Mouse (Mus musculus) 3T3-L1 (cell line): ENCODE results near the gene Gm17617.
A peak's percentile ranks its signal among the peaks of the same experiment; 100 is the strongest.

Experiments used
- DNase-seq: peaks from one replicate; pipeline ENCODE4 v3.0.0-alpha.2; 2015; ENCODE audit warnings: low read depth, low spot score

The Gm17617 gene

GRCm38 (mm10) chr13:55135382-55135781, 2.0 kb upstream of the Gm17617 start:
- peak; percentile 47 for DNase-seq

GRCm38 (mm10) chr13:55124903-55125302, 8.4 kb downstream of the Gm17617 start:
- DNase-seq: no peak

DNA sequence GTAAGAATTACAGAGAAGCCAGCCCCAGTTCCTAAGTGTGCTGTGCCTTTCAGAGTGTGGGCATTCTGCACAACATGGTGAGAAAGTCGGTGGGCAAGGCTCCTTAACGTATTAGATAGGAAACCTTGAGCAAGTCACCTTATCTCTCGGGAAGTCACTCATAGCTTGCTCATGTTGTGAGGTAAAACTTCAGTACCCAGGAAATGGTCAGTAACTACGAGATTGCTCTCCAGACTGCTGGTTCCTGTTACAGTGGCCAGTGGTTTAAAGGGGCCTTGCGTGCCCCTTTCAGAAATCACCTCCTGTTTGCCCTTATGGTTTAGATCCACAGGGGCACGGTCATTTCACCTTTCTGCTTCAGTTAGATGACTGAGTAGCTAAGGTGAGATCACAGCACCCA, 19.0 kb downstream of the Gm17617 start:
- no peak for DNase-seq

DNA sequence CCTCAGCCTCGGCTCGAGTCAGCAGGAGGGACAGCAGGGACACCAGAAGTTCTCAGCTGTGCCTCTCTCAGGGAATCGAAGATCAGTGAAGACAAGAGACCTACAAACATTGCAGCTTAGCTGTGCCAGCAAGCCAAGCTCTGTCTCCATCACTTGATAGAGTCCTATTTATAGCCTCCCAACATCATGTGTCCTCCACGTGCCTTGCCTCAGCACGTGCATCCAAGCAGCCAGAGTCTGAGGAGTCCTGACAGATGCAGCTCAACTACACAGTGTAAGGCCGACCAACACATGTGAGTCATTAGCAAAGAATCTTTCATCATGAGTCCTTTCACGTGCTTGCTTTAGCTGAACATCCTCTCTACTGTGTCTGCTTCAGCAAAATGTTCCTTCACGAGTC, 25.7 kb downstream of the Gm17617 start:
- DNase-seq: peak; percentile 60

- no peak for DNase-seq
Measured at GRCm38 (mm10) chr13:55107116-55107515, 26.2 kb downstream of the Gm17617 start.

DNA sequence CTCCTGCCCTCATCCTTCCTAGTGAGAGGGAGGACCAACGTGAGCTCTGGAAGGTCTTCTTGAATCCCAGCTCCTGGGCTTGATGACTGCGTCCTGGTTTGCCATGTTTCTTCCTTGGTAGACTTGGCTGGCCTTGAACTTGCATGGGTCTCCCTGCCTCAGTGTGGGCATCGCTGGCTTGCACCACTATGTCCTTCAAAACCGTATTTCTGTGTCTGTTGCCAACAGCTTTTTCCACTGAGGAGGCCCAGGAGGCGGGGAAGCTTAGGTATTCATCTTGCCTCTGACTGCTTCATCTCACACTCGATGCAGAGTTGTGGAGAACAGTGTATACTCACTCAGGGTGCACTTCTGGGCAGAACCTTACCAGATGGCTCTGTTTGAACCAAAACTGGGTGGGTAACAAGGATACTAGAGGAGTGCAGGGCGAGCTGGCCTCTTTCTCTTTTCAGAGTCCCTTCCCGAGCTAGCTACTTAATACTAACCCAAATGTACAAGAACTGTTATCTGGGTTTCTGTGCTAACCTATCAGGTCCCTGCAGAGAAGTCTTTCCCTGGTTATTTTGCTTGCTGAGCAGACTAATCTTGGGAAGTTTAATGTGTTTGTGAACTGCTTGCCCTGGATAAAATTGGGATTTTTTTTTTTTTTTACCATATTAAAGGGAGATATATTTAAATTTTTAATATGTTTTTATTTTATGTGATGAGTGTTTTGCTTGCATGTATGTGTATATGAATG, 27.2 kb downstream of the Gm17617 start:
- peak; percentile 51 for DNase-seq

- peak; percentile 97 for DNase-seq
Measured at GRCm38 (mm10) chr13:55105045-55105952, 28.0 kb downstream of the Gm17617 start, which contains the start of gene Zfp346. Zfp346 (plus strand) TSS chr13:55105311.

GRCm38 (mm10) chr13:55103351-55103750, 30.0 kb downstream of the Gm17617 start:
- DNase-seq: no peak

DNA sequence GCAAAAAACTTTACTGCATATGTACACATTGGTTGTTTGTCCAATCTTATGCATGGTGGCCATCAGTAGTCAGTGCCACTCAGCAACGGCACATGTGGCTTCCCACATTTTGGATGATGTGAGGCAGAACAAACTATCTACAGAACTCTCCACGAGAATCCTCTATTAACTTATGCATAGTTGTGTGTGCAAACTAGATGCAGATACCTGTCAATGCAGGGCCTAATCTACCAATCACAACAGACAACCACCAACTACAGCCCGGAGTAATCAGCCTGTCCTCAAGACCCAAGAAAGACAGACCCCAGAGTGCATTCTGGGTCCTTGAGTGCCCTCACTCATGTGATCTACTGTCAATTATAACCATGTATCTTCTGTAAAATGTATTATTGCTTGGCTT, 31.0 kb downstream of the Gm17617 start:
- DNase-seq: no peak

DNA sequence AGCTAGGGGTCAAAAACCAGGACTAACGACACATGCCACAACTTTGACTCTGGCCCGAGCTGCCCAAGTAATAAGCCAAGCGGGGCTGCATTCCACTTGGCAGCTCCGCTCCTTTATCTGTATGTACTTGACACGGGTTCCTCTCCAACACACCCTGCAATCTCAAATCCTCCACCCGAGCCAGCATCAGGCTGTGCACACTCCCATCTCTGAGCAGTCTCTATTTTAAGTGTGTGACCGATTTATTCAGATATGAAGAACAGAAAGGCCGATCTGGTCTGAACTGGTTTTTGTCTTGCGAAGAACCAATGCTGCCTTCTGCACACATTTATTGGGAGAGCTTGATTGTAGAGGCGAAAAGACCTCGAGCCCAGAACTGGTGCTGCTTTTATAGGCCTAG, 31.7 kb downstream of the Gm17617 start:
- no peak for DNase-seq

- peak; percentile 78 for DNase-seq
Measured at GRCm38 (mm10) chr13:55099726-55100478, 33.4 kb downstream of the Gm17617 start, which contains the start of gene Uimc1. Uimc1 (minus strand) TSS chr13:55100300.

DNA sequence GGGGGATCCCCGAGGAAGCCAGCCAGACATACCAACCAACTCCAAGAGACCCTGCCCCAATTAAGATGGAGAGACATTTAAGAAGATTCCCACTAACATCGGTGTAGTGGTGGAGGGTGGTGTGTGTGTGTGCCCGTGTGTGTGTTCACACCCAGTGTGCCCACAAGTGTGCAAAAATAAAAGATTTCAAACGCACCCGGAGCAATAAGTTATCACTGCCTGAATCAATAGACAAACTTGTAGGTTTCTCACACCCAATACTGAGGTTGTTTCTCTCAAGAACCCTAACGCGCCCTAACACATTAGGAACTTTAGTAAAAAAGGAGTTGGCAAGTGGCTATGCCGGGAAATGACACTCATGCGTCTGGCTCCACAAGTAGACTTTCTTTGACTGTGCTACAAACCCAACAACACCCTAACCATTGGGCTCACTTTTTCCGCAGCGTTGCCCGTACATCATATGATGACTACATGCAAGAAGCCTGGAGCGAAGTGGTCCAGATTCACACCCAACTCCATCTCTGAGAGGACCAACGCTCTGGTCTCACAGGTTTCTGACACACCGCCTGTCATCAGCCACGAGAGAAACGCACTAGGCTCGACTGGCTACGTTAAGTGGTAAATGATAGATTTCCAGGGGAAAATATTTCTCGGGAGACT, 34.2 kb downstream of the Gm17617 start:
- DNase-seq: peak; percentile 63

DNA sequence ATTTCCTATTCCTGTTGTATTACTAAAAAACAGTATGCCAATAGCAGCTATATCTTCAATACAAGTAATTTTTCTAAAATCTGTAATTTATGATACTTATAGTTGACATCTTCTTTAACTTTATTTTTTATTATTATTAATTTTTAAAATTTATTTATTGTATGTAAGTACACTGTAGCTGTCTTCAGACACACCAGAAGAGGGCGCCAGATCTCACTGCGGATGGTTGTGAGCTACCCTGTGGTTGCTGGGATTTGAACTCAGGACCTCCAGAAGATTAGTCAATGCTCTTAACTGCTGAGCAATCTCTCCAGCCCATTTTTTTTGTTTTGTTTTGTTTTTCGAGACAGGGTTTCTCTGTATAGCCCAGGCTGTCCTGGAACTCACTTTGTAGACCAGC, 35.5 kb downstream of the Gm17617 start:
- DNase-seq: peak; percentile 20

DNA sequence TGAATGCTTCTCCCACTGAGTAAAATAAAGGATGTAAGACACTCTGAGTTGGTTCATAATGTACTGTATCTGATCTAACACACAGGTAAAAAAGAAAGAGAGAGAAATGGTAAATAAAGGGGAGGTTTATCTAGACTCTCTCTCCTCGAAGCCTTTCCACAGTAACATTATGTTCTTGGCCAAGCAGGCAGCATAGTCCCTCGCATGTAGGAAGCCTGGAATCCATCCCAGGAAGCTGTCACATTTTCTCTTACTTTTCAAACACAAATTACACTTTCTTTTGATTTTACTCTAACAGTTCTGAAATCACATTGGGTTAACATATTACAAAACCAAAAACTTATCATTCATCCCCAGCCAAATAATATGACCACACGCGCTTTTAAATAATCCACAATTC, 40.8 kb downstream of the Gm17617 start:
- no peak for DNase-seq
